In the genomic region with DNA sequence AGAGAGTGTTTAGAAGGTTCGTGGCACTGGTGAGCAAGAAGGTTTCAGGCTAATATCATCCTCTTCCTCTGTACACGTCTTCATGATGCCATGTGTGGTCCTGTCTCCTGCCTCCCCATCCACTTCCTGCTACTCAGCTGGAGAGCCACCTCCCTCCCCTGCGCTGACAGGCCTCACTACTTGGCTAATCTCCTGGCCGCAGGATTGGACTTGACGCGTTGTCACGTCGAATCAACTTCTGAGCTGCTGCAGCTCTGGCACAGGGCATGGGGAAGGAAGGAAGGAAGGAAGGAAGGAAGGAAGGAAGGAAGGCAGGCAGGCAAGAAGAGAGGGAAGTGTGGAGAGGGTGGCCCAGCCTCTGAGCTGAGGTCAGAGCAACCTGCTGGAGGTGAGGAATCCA, we compare ENCODE assay signal across 18 mouse cellular contexts.
"Had no signal": no experiment of that assay in that cellular context is flagged by ENCODE, and none has a peak within 500 bp of the region (broad histone marks: within the 10 kb centered on the region; RNA-seq: fewer than 3 reads in every experiment).

No protein-coding gene starts in this region.

- H3K4me3 ChIP-seq: lung, embryonic 15.5 days; midbrain, embryonic 13.5 days; midbrain, embryonic 15.5 days; neural tube, embryonic 12.5 days; stomach, embryonic 15.5 days had no signal

- ATAC-seq: liver, postnatal 0 days; lung, postnatal 0 days; midbrain, embryonic 13.5 days; midbrain, embryonic 15.5 days had no signal

- DNase-seq: liver, postnatal 0 days; lung, adult 2 months; lung, postnatal 14 days; lung, postnatal 36 days; right cerebral cortex, postnatal 14 days; thymus, adult 2 months; thymus, postnatal 25 days; thymus, postnatal 4 days had no signal

- H3K9me3 ChIP-seq: lung, embryonic 15.5 days; megakaryocyte, embryonic 14.5 days; midbrain, embryonic 13.5 days; midbrain, embryonic 15.5 days; neural tube, embryonic 12.5 days; stomach, embryonic 15.5 days had no signal

- H3K36me3 ChIP-seq: midbrain, embryonic 15.5 days had no signal

- H3K4me2 ChIP-seq: lung, embryonic 15.5 days; midbrain, embryonic 11.5 days; midbrain, embryonic 13.5 days; midbrain, embryonic 15.5 days; neural tube, embryonic 12.5 days; stomach, embryonic 15.5 days had no signal

- H3K9ac ChIP-seq: liver, postnatal 0 days; lung, embryonic 15.5 days; midbrain, embryonic 13.5 days; midbrain, embryonic 15.5 days; neural tube, embryonic 12.5 days; stomach, embryonic 15.5 days had no signal

- H3K27me3 ChIP-seq: lung, embryonic 15.5 days; megakaryocyte, embryonic 14.5 days; midbrain, embryonic 13.5 days; midbrain, embryonic 15.5 days; neural tube, embryonic 12.5 days; stomach, embryonic 15.5 days had no signal

- H3K27ac ChIP-seq: lung, embryonic 15.5 days; macrophage; midbrain, embryonic 15.5 days; neural tube, embryonic 12.5 days; stomach, embryonic 15.5 days; stomach, postnatal 0 days had no signal
